29 mouse cellular contexts compared by ENCODE assay signal in the genomic region with DNA sequence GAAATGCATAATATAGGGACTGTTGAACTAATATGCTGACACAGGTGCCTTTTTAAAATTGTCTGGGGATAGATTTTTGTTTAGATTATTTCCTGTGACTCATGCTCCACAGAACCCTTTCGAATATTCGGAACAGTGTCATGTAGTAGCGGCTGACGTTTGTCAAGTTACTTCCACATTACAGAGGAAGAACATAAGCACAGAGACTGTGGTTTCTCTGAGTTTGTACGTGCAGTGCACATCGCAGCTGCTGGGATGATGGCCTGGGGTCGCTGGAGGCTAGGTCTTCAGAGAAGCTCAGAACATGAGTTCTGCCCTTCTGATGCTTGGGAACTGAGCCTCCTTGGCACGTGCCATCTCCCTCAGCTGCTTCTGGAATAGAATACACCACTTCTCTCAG. TPM values are rescaled to one million over a fixed set of nuclear protein-coding genes. Genes with fewer than 3 reads are reported as not detected.
DNase-seq lines count a peak whose midpoint lies in the region; ATAC-seq and TF ChIP-seq lines count a peak whose summit lies in the region.
"Had no signal": no experiment of that assay in that cellular context is flagged by ENCODE, and none has a peak within 500 bp of the region (broad histone marks: within the 10 kb centered on the region; RNA-seq: fewer than 3 reads in every experiment).

No protein-coding gene starts in this region.

- ATAC-seq in liver, postnatal 0 days, result peak; percentile 67
- ATAC-seq: forebrain, embryonic 16.5 days had no signal

- no peak for TF ChIP-seq CTCF in liver, postnatal 0 days (IDR thresholded peaks at IDR 0.05; ENCODE audit: low read depth)
- TF ChIP-seq CTCF in gastrocnemius, adult 2 months (IDR thresholded peaks at IDR 0.05), result no peak

- H3K9ac ChIP-seq in liver, postnatal 0 days (replicated peaks), result no peak overlapping the region
- H3K9ac ChIP-seq: heart, embryonic 13.5 days; hindbrain, embryonic 12.5 days; limb, embryonic 15.5 days; neural tube, embryonic 12.5 days had no signal

- H3K9me3 ChIP-seq in liver, postnatal 0 days (ENCODE audit: low read length), result no peaks in the 10 kb centered on the region; the same call in 1 of the 2 replicates
- H3K9me3 ChIP-seq: limb, embryonic 15.5 days had no signal

- TF ChIP-seq EP300 in liver, postnatal 0 days (IDR thresholded peaks at IDR 0.05; ENCODE audit: low read depth), result peak; percentile 44

- no peak overlapping the region for H3K4me2 ChIP-seq in liver, postnatal 0 days (ENCODE audit: low read depth, low read length)
- H3K4me2 ChIP-seq: heart, embryonic 13.5 days; hindbrain, embryonic 12.5 days; limb, embryonic 15.5 days; neural tube, embryonic 12.5 days had no signal

- no peaks in the 10 kb centered on the region for H3K27me3 ChIP-seq in liver, postnatal 0 days (ENCODE audit: insufficient read depth, low read length)
- H3K27me3 ChIP-seq in splenic B cell, adult 2 months (ENCODE audit: control insufficient read depth, insufficient read depth, low read length, poor library complexity, severe bottlenecking), result no peaks in the 10 kb centered on the region
- H3K27me3 ChIP-seq: heart, embryonic 13.5 days; hindbrain, embryonic 12.5 days; limb, embryonic 15.5 days; megakaryocyte, embryonic 14.5 days; neural tube, embryonic 12.5 days had no signal

- H3K36me3 ChIP-seq in liver, postnatal 0 days (replicated peaks; ENCODE audit: insufficient read depth, low read length), result no peaks in the 10 kb centered on the region
- H3K36me3 ChIP-seq in splenic B cell, adult 2 months (ENCODE audit: control insufficient read depth, insufficient read depth, low read length, poor library complexity, severe bottlenecking), result no peaks in the 10 kb centered on the region

- H3K27ac ChIP-seq in liver, postnatal 0 days (ENCODE audit: low read depth), result no peak overlapping the region
- H3K27ac ChIP-seq in gastrocnemius, adult 2 months, result no peak overlapping the region
- H3K27ac ChIP-seq: embryonic facial prominence, embryonic 10.5 days; forebrain, embryonic 10.5 days; heart, adult 2 months; heart, embryonic 13.5 days; hindbrain, embryonic 12.5 days; kidney, postnatal 0 days; left cerebral cortex, adult 2 months; limb, embryonic 15.5 days; neural tube, embryonic 12.5 days had no signal

- DNase-seq in liver, postnatal 0 days, result no peak
- no peak for DNase-seq in liver
- DNase-seq in CD4-positive, CD25-positive, alpha-beta regulatory T cell, adult 2 months (ENCODE audit: low read depth, low spot score), result peak; percentile 56
- DNase-seq in induced T-regulatory cell, adult 2 months (ENCODE audit: low read depth), result peak; percentile 66
- peak; percentile 65 for DNase-seq in splenic B cell, adult 2 months (ENCODE audit: low read depth, low spot score)
- DNase-seq in cerebellum, postnatal 14 days, result no peak
- no peak for DNase-seq in gastrocnemius, adult 2 months
- DNase-seq: adrenal gland, postnatal 14 days; cerebellum, adult 9-10 months; gastrocnemius, postnatal 14 days; heart, adult 2 months; heart, postnatal 14 days; kidney, adult 2 months; left cerebral cortex, postnatal 4 days; lung, adult 18-20 months; lung, postnatal 10 days; midbrain, embryonic 14.5 days; retina, postnatal 1 day; thymus, adult 2 months had no signal

- H3K4me1 ChIP-seq in liver, postnatal 0 days (ENCODE audit: insufficient read depth), result no peaks in the 10 kb centered on the region
- H3K4me1 ChIP-seq: limb, embryonic 15.5 days; neural tube, embryonic 12.5 days had no signal

- intact Hi-C loops in gastrocnemius, adult 2 months (cut with DNase I), result no loop called here

- H3K4me3 ChIP-seq in liver, postnatal 0 days (ENCODE audit: low read depth, low read length), result no peak overlapping the region
- no peak overlapping the region for H3K4me3 ChIP-seq in gastrocnemius, adult 2 months
- H3K4me3 ChIP-seq: embryonic facial prominence, embryonic 10.5 days; forebrain, embryonic 10.5 days; heart, adult 2 months; heart, embryonic 13.5 days; hindbrain, embryonic 12.5 days; left cerebral cortex, adult 2 months; limb, embryonic 15.5 days; megakaryocyte, embryonic 14.5 days; neural tube, embryonic 12.5 days had no signal

- WGBS in liver, postnatal 0 days (ENCODE audit: insufficient replicate concordance), result 42% methylated on average over 8 of the region's 8 CpGs

RNA-seq across cellular contexts. Expression of a gene that starts 31.5 kb away (rescaled TPM):
- polyA plus RNA-seq in liver, postnatal 0 days (2015; fragmentation: Nextera tagmentation; extraction: Ambion mirVana), result 0.94 and 1.2 TPM in 2 replicates
- 10 to 100 TPM; 32.2 to 48.0 TPM for total RNA-seq in gastrocnemius, adult 2 months (2021)

RNA-seq across cellular contexts. Expression of a gene that starts 35.0 kb away (rescaled TPM):
- polyA plus RNA-seq in liver, postnatal 0 days (2015; fragmentation: Nextera tagmentation; extraction: Ambion mirVana), result 8.4 and 8.7 TPM in 2 replicates
- 10 to 100 TPM in 1 of 2 experiments, 1 to 10 TPM in 1; 8.4 to 13.6 TPM for total RNA-seq in gastrocnemius, adult 2 months (2021)

Comparison
In these comparisons a context has a peak if more than half of its experiments do, and no peak if none do; other contexts are left out.
1. DNase-seq: peak in CD4-positive, CD25-positive, alpha-beta regulatory T cell, adult 2 months (single experiment), induced T-regulatory cell, adult 2 months (single experiment) and splenic B cell, adult 2 months (single experiment); none in liver, postnatal 0 days (single experiment), liver (single experiment), cerebellum, postnatal 14 days (0 of 2) and gastrocnemius, adult 2 months (single experiment).